Mouse (Mus musculus) neural tube, embryonic 14.5 days (tissue): Measurements from ENCODE around the gene Pde10a. TPM values are rescaled to one million over a fixed set of nuclear protein-coding genes. Genes with fewer than 3 reads are reported as not detected.

Experiments
- ATAC-seq: fragments of 200-750 bp; cut with Nextera tagmentation; 2 replicates; pipeline ENCODE4 v1.8.0; 2017; ENCODE audit warnings: low read depth, mild to moderate bottlenecking, moderate TSS enrichment, moderate library complexity
- H3K27ac ChIP-seq: fragments of 300-500 bp; sonication (generic); 2 replicates; pipeline ENCODE4 v1.5.1; 2014; ENCODE audit warnings: low read depth, mild to moderate bottlenecking, control low read depth, low read length, moderate library complexity, mixed read lengths
- H3K27me3 ChIP-seq: fragments of 300-500 bp; sonication (generic); 2 replicates; pipeline ENCODE4 v1.6.1; 2014; ENCODE audit warnings: low read length; ENCODE audit not compliant: control insufficient read depth, insufficient read depth
- H3K36me3 ChIP-seq: fragments of 300-500 bp; sonication (generic); 2 replicates; pipeline ENCODE4 v1.6.1; 2014; ENCODE audit warnings: low read length, mixed read lengths; ENCODE audit not compliant: control insufficient read depth, insufficient read depth
- H3K4me1 ChIP-seq: fragments of 300-500 bp; sonication (generic); 2 replicates; pipeline ENCODE4 v1.6.1; 2014; ENCODE audit warnings: low read length; ENCODE audit not compliant: control insufficient read depth, insufficient read depth
- H3K4me2 ChIP-seq: fragments of 300-500 bp; sonication (generic); 2 replicates; pipeline ENCODE4 v1.6.1; 2014; ENCODE audit warnings: mild to moderate bottlenecking, low read depth, low read length, control low read depth
- H3K4me3 ChIP-seq: fragments of 300-500 bp; sonication (generic); 2 replicates; pipeline ENCODE4 v1.5.1; 2014; ENCODE audit warnings: low read depth, low read length, control low read depth, mixed read lengths
- H3K9ac ChIP-seq: fragments of 300-500 bp; sonication (generic); replicated peaks from 2 replicates; pipeline ENCODE4 v1.6.1; 2014; ENCODE audit warnings: low read depth, mild to moderate bottlenecking, control low read depth, low read length, mixed read lengths
- H3K9me3 ChIP-seq: fragments of 300-500 bp; sonication (generic); 2 replicates; pipeline ENCODE4 v1.6.1; 2016; ENCODE audit warnings: low read length; ENCODE audit not compliant: control insufficient read depth
- WGBS: fragments of 180-500 bp; shearing (Covaris S2); extraction: QIAGEN DNeasy Blood & Tissue Kit; methylation state at CpG from one replicate; pipeline ENCODE4 v1.1.7; 2014; 5-methylcytosine and 5-hydroxymethylcytosine counted together
- polyA plus RNA-seq: library from polyadenylated mRNA; unstranded; fragments of >200 nt; fragmentation: Nextera tagmentation; extraction: Ambion mirVana; gene quantifications from 2 replicates; pipeline ENCODE4 v1.2.1, GENCODE M21; 2014

Pde10a gene
- polyA plus RNA-seq, 1 experiment from 2014 or later, result 16.2 TPM

DNA sequence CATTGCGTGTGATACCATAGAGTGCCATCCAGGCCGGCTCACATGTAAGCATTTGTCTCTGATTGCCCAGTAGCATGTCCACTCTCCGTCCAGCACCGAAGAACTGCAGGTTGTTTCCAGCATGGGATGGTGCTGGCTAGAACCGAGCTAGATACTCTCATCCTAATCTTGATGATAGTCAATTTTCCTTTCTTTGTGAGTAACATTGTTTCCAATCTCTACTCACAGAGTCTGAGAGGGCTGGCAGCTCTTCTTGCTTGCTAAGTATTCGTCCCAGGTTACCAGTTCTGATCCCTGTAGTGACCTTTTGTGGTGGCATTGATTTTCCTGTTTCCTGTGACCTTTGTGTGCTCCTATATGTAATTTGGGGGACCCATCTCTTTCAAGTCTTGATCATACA, 356.5 kb downstream of the Pde10a start:
- no peaks in the 10 kb centered on the region for H3K9me3 ChIP-seq
- no peak overlapping the region for H3K9ac ChIP-seq
- no peak overlapping the region for H3K27ac ChIP-seq
- no peak overlapping the region for H3K4me2 ChIP-seq
- 96% methylated on average over 6 of the region's 6 CpGs for WGBS
- no peak for ATAC-seq
- no peak overlapping the region for H3K4me3 ChIP-seq
- H3K4me1 ChIP-seq, result 0 out of 2 replicates have a peak, but pooled peaks cover 9% of the 10 kb centered on the region
- no peaks in the 10 kb centered on the region for H3K36me3 ChIP-seq
- no peaks in the 10 kb centered on the region for H3K27me3 ChIP-seq

DNA sequence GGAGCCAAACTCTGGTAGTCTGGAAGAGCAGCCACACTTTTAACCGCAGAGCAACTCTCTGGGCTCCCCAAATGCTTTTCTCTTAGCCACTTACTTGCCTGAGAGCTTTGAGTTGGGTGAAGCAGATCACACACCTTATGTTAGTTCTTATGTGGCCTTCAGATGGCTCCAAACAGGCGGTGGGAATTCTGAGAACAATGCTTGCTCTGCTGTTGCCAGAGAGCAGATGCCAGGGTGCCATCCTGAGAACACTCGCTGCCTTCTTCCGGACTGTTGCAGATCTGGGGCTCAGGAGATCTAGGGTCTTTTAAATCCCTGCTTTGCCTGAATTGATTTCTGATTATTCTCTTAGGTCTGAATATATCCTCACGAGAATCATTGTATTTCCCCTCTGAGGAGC, 359.5 kb downstream of the Pde10a start:
- H3K4me2 ChIP-seq, result no peak overlapping the region
- 59% methylated on average over 5 of the region's 5 CpGs for WGBS

DNA sequence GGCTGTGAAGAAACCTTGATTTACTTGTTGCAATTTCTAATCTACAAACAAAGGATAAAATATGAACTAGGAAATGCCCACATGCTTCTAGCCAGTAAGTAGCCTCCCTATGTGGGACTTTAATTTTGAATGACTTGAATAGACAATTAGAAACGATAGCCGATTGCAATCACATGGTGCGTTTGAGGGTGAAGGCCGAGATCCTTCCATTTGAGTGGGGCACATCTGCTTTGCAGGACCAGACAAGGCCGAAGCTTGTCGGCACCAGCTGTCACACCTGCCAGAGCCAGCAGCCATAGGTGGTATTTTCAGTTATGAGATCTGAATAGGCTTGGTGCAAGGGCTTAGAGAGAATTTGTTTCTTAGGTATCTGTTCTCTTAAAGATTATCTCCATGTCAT, 360.7 kb downstream of the Pde10a start:
- Histone ChIP-seq H3K36me3 (no peaks in the 10 kb centered on the region), H3K27ac (no peak overlapping the region)

More for the DNA sequence above, 359.5 kb downstream of the Pde10a start:
- no peak overlapping the region for H3K27ac ChIP-seq
- 0 out of 2 replicates have a peak, but pooled peaks cover 9% of the 10 kb centered on the region for H3K4me1 ChIP-seq
- ATAC-seq, result no peak
- H3K9me3 ChIP-seq, result no peaks in the 10 kb centered on the region
- H3K36me3 ChIP-seq, result no peaks in the 10 kb centered on the region
- no peak overlapping the region for H3K4me3 ChIP-seq
- H3K27me3 ChIP-seq, result no peaks in the 10 kb centered on the region
- no peak overlapping the region for H3K9ac ChIP-seq

DNA sequence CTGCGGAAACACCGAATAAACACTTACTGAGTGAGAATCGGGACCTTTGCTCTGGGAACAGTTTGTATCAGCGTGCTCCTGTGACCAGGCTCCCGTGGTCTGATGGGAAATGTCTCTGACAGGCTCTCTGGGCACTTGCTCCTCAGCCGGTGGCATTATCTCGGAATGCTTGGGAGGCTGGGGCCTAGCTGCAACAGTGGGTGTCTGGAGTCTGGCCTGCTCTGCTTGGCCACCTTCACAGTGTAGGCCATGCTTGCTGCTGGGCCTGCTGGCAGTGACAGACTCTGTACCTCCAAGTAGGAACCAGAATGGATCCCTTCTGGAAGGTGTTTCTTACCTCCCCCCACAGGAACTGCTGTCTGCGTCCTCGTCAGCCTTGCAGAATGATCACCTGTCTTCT, 362.9 kb downstream of the Pde10a start:
- Histone ChIP-seq H3K4me2 (no peak overlapping the region), H3K36me3 (no peaks in the 10 kb centered on the region), H3K9me3 (no peaks in the 10 kb centered on the region), H3K4me3 (no peak overlapping the region), H3K9ac (no peak overlapping the region), H3K27me3 (no peaks in the 10 kb centered on the region), H3K4me1 (peaks cover 13% of the 10 kb centered on the region; the same call in 1 of the 2 replicates), H3K27ac (no peak overlapping the region)
- ATAC-seq, result no peak
- 67% methylated on average over 9 of the region's 9 CpGs for WGBS

More for the DNA sequence above, 360.7 kb downstream of the Pde10a start:
- no peaks in the 10 kb centered on the region for H3K9me3 ChIP-seq
- H3K27me3 ChIP-seq, result no peaks in the 10 kb centered on the region
- H3K4me1 ChIP-seq, result 0 out of 2 replicates have a peak, but pooled peaks cover 9% of the 10 kb centered on the region
- H3K4me3 ChIP-seq, result no peak overlapping the region
- H3K4me2 ChIP-seq, result no peak overlapping the region
- ATAC-seq, result no peak
- 63% methylated on average over 6 of the region's 6 CpGs for WGBS
- no peak overlapping the region for H3K9ac ChIP-seq

DNA sequence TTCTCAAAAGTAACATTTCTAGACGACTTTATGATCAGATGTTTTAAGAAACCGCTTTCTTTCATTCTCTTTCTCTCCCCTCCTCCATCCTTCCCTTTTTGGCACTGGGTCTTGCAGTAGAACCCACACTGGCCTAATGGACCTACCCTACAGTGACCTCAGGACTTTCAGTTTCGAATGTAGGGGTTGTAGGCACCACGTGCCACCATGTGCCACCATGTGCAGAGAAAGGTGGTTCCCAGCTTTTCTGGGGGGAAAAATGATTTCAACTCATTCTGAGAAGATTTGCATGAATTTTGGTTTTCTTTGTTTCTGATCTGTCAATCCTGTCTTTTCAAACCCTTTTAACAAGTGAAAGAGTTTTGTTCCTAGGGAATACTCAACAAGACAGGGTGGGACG, 363.5 kb downstream of the Pde10a start:
- 84% methylated on average over 5 of the region's 5 CpGs for WGBS
- no peak overlapping the region for H3K27ac ChIP-seq
- H3K4me1 ChIP-seq, result peaks cover 14% of the 10 kb centered on the region; the same call in 1 of the 2 replicates
- H3K9me3 ChIP-seq, result no peaks in the 10 kb centered on the region
- H3K36me3 ChIP-seq, result no peaks in the 10 kb centered on the region
- no peak for ATAC-seq
- H3K4me3 ChIP-seq, result no peak overlapping the region
- H3K9ac ChIP-seq, result no peak overlapping the region
- H3K4me2 ChIP-seq, result no peak overlapping the region
- no peaks in the 10 kb centered on the region for H3K27me3 ChIP-seq

DNA sequence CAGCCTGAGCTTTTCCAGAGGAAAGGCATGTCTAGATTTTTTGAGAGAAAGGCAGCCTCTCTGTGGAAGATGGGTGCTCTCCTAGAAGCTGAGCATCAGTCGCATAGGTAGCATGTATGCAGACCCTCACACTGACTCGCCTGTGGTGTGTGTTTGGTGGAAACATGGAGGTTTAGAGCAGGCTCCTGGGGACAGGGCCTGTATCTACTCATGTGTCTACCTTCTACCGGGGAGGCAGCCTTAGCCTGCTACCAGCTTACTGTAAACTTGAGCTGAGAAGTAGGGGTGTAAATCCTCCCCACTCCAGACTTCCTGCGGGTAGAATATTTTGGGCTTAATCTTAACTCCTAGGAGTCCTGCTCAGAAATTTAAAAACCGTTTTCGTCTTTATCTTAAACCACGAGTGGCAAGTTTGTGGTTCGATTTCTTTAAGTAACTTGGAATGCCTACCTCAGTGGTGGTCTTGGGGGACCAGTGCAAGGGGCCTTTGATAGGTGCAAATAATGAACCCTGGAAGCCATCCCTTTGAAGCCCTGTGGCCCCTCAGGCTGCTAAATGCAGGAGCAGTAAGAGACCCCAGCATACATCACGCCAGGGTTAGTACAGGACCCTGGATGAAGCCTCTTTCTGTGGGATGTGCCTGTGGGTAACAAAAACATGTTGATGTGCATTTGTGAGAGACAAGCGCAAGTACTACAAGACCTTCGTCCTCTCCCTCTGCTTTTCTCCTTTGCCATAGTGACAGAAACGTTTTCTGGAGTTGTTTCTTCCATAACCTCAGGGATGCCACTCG, 367.2 kb downstream of the Pde10a start:
- no peak overlapping the region for H3K9ac ChIP-seq
- 81% methylated on average over 13 of the region's 13 CpGs for WGBS
- H3K36me3 ChIP-seq, result no peaks in the 10 kb centered on the region
- no peak overlapping the region for H3K27ac ChIP-seq
- no peak for ATAC-seq
- no peak overlapping the region for H3K4me2 ChIP-seq
- peaks cover 5% of the 10 kb centered on the region; the same call in 1 of the 2 replicates for H3K4me1 ChIP-seq
- H3K9me3 ChIP-seq, result no peaks in the 10 kb centered on the region
- no peaks in the 10 kb centered on the region for H3K27me3 ChIP-seq
- no peak overlapping the region for H3K4me3 ChIP-seq

DNA sequence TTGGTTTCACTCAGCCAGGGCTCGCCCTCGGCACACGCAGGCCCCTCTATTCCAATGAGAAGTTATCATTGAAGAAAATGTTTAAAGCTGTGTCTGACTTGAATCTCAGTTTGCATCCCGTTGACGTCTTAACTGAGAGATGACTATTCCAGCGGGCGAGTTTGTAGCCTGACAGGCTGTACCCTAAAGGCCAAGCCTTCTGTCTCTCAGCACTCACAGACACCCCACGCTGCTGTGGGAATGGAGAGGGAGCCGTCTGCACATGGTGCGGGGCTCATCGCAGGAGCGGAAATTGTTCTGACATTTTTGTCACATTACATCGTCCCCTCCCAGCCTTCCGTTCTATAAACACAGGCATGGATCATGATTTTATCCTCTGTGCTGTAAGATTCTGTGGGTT, 370.8 kb downstream of the Pde10a start:
- H3K27me3 ChIP-seq, result no peaks in the 10 kb centered on the region
- H3K9ac ChIP-seq, result no peak overlapping the region
- no peak for ATAC-seq
- no peak overlapping the region for H3K4me2 ChIP-seq
- H3K36me3 ChIP-seq, result no peaks in the 10 kb centered on the region
- H3K4me1 ChIP-seq, result peaks cover 5% of the 10 kb centered on the region; the same call in 1 of the 2 replicates
- H3K27ac ChIP-seq, result no peak overlapping the region
- no peak overlapping the region for H3K4me3 ChIP-seq
- 84% methylated on average over 14 of the region's 14 CpGs for WGBS
- no peaks in the 10 kb centered on the region for H3K9me3 ChIP-seq

DNA sequence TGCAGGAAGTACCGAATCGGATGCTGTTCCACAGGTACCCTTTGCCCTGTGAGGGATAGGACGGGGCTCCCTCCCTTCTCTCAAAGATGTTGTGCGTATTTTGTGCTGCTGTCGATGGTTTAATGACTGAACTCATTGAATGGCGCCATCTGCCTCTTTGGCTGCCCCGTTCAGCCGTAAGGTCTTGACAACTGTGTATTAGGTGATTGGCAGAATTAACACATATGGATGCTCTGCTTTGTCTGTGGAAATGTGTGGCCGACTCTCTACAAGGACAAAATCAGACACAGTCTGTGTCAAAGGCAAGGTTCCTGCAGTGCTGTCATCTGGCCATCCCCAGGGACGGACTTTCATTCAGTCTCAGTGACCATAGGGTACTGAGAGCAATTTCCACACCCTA, 372.6 kb downstream of the Pde10a start:
- 55% methylated on average over 10 of the region's 10 CpGs for WGBS
- H3K4me1 ChIP-seq, result peaks cover 5% of the 10 kb centered on the region; the same call in 1 of the 2 replicates
- H3K36me3 ChIP-seq, result no peaks in the 10 kb centered on the region
- no peak overlapping the region for H3K27ac ChIP-seq
- H3K4me2 ChIP-seq, result no peak overlapping the region
- H3K27me3 ChIP-seq, result no peaks in the 10 kb centered on the region
- H3K4me3 ChIP-seq, result no peak overlapping the region
- no peak overlapping the region for H3K9ac ChIP-seq
- H3K9me3 ChIP-seq, result no peaks in the 10 kb centered on the region
- ATAC-seq, result no peak

DNA sequence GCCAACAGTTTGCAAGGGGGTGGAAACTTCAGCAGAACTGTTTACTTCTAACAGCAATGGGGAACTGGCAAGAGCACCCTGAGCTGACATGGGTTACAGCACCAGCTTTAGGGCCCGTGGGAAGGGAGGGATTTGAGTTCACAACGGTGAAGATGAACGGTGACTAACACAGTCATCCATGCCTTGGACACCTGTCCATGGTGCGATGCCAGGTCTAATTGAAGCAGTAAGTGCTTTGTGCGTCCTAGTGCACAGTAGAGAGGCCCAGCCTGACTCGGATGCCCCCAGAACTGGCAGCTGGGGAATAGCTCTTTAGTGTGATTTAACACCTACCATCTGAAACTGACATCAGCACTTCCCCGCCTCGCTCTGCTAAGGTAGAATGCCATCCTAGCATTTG, 373.0 kb downstream of the Pde10a start:
- Histone ChIP-seq H3K36me3 (no peaks in the 10 kb centered on the region), H3K9me3 (no peaks in the 10 kb centered on the region), H3K4me3 (no peak overlapping the region), H3K27ac (no peak overlapping the region), H3K4me1 (peaks cover under 1% of the 10 kb centered on the region; the same call in 1 of the 2 replicates), H3K9ac (no peak overlapping the region), H3K27me3 (no peaks in the 10 kb centered on the region), H3K4me2 (no peak overlapping the region)
- 53% methylated on average over 8 of the region's 8 CpGs for WGBS
- ATAC-seq, result no peak
